Mouse (Mus musculus) G1E (cell line): ENCODE measurements around the gene Asb4. TPM values are rescaled to one million over a fixed set of nuclear protein-coding genes. Genes with fewer than 3 reads are reported as not detected.

Experiments used
- ATAC-seq: 2 replicates; pipeline ENCODE4 v1.8.0; 2016; ENCODE audit warnings: mild to moderate bottlenecking; ENCODE audit not compliant: insufficient number of reproducible peaks, poor library complexity, low FRiP score, severe bottlenecking; ENCODE audit errors: extremely low read depth
- DNase-seq: peaks from one replicate; pipeline ENCODE4 v3.0.0; 2012; ENCODE audit warnings: low spot score
- H3K27me3 ChIP-seq: 2 replicates; pipeline ENCODE4 v1.6.1; 2012; ENCODE audit warnings: mild to moderate bottlenecking, low read length, inconsistent platforms; ENCODE audit not compliant: insufficient read depth
- H3K36me3 ChIP-seq: replicated peaks from 2 replicates; pipeline ENCODE3; 2012; ENCODE audit warnings: mild to moderate bottlenecking, inconsistent platforms
- H3K4me1 ChIP-seq: 2 replicates; pipeline ENCODE4 v1.6.1; 2012; ENCODE audit warnings: low read depth, low read length, inconsistent platforms, mixed read lengths; ENCODE audit not compliant: insufficient read depth
- H3K4me3 ChIP-seq: 2 replicates; pipeline ENCODE4 v1.5.1; 2012; ENCODE audit warnings: low read depth, mild to moderate bottlenecking, inconsistent platforms, low read length, moderate library complexity, mixed read lengths
- H3K9me3 ChIP-seq: replicated peaks from 2 replicates; pipeline ENCODE4 v1.6.1; 2012; ENCODE audit warnings: inconsistent platforms
- CTCF ChIP-seq: IDR thresholded peaks from 2 replicates; pipeline ENCODE4 v1.5.1; 2012; ENCODE audit warnings: low read depth, low read length, inconsistent platforms, mixed read lengths
- GATA1 ChIP-seq: IDR thresholded peaks from 2 replicates; pipeline ENCODE4 v1.6.1; 2012; ENCODE audit warnings: borderline replicate concordance, low read length, inconsistent platforms, mixed read lengths
- GATA2 ChIP-seq: IDR thresholded peaks from 2 replicates; pipeline ENCODE4 v1.6.1; 2012; ENCODE audit warnings: low read depth, low read length, inconsistent platforms, borderline replicate concordance
- POLR2AphosphoS5 ChIP-seq: IDR thresholded peaks from 2 replicates; pipeline ENCODE4 v1.6.1; 2012; ENCODE audit warnings: low read depth, low read length, inconsistent platforms; ENCODE audit not compliant: insufficient replicate concordance
- TAL1 ChIP-seq: conservative IDR thresholded peaks from 2 replicates; pipeline ENCODE4 v1.6.1; 2012; ENCODE audit warnings: low read depth, low read length, inconsistent platforms, mixed read lengths
- polyA plus RNA-seq: library from polyadenylated mRNA; stranded (reverse); fragments of >175 nt; gene quantifications from 2 replicates; pipeline ENCODE4 v1.2.3, GENCODE M21; 2012
- total RNA-seq, 2 experiments: library from RNA; stranded (forward) in 1 of 2; stranded (reverse) in 1 of 2; fragments of 200-1000 nt in 1 of 2; fragments of >200 nt in 1 of 2; fragmentation: Nextera tagmentation in 1 of 2; gene quantifications; 2 replicates each; pipeline ENCODE4 v1.2.3; 2014 to 2017

Asb4 gene
- total and polyA plus RNA-seq, 3 experiments = 0.02 TPM; not detected in 2

DNA sequence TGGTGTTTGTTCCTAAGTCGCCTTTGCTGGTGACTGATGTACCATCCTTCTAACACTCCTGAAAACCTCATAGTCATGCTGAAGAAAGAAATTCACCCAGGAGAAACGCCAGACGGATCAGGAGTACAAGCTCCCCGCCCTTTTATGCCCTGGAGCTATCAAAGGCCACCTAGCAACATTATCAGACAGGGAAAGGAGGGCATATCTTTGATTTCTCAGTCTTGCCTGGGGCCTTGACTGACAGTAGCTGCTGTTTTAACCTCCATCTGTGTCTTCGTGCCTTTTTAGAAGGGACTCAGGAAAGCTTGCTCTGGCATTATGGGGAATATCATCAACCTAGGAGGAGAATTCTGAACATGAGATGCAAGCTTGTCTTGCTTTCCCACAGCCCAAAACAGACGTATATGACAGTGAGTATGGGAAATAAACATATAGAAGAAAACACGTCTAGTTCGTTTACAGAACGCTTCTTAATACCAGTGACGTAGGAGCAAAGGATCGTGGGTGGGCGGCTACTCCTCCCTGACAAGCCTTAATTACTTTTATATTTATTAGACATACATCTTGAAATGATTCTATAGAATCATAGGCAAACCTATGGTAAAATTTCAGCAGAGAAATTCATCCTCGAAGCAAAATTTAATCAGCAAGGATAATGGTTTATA, 1.1 kb upstream of the Asb4 start:
- peaks cover 4% of the 10 kb centered on the region for H3K27me3 ChIP-seq
- ATAC-seq = no peak

DNA sequence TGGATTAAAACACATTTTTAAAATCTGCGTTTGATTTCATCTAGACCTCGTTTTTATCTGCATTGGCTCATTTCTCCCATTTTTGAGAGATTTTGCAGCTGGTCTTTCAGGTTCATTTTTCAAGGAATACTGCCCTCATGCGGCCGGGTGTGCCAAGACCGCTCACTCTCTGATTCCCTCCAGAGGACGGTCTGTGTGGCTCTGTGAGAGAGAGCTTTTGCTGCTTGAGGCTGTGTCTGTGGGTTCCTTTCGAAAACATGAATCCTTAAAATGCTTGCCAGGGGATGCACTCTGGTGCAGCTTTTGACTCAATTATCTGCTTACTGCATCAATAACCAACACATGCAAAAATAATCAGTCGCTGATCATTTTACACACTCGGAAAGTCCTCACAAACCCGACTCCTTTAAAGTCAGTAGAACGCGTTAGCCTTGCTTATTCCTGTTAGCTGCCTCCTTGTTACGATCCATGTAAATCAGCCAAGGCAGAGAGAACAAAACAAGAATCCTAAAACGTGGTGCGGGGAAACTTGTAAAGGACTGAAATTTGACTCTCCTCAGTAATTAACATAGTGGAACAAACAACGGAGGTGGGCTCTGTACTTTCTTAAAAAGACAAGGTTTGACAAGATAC, 487 bp upstream of the Asb4 start:
- ATAC-seq = no peak; the same call in 1 of the 2 replicates
- H3K4me1 ChIP-seq = peaks cover 49% of the 10 kb centered on the region

More for the DNA sequence above, 1.1 kb upstream of the Asb4 start:
- Histone ChIP-seq H3K4me1 (peaks cover 49% of the 10 kb centered on the region), H3K4me3 (no peak overlapping the region), H3K9me3 (no peaks in the 10 kb centered on the region), H3K36me3 (no peaks in the 10 kb centered on the region)
- TF ChIP-seq GATA1 = no peak
- no peak for TF ChIP-seq TAL1
- no peak for TF ChIP-seq GATA2
- TF ChIP-seq CTCF = no peak
- no peak for TF ChIP-seq POLR2AphosphoS5
- peak; percentile 26 for DNase-seq

GRCm38 (mm10) chr6:5384178-5384490, 948 bp downstream of the Asb4 start:
- Histone ChIP-seq H3K4me1 (peaks cover 47% of the 10 kb centered on the region), H3K9me3 (no peaks in the 10 kb centered on the region), H3K27me3 (peaks cover 7% of the 10 kb centered on the region), H3K4me3 (no peak overlapping the region), H3K36me3 (no peaks in the 10 kb centered on the region)
- no peak for ATAC-seq
- peak; percentile 11 for DNase-seq
- TF ChIP-seq TAL1 = no peak
- TF ChIP-seq GATA2 = no peak
- TF ChIP-seq CTCF = peak; percentile 32; the same call in 1 of the 2 replicates
- no peak for TF ChIP-seq GATA1

More for the DNA sequence above, 487 bp upstream of the Asb4 start:
- H3K9me3 ChIP-seq = no peaks in the 10 kb centered on the region
- H3K27me3 ChIP-seq = peaks cover 4% of the 10 kb centered on the region
- no peaks in the 10 kb centered on the region for H3K36me3 ChIP-seq
- DNase-seq = peak; percentile 50
- no peak overlapping the region for H3K4me3 ChIP-seq
- TF ChIP-seq CTCF (peak; percentile 23; the same call in 1 of the 2 replicates), GATA1 (no peak)

DNA sequence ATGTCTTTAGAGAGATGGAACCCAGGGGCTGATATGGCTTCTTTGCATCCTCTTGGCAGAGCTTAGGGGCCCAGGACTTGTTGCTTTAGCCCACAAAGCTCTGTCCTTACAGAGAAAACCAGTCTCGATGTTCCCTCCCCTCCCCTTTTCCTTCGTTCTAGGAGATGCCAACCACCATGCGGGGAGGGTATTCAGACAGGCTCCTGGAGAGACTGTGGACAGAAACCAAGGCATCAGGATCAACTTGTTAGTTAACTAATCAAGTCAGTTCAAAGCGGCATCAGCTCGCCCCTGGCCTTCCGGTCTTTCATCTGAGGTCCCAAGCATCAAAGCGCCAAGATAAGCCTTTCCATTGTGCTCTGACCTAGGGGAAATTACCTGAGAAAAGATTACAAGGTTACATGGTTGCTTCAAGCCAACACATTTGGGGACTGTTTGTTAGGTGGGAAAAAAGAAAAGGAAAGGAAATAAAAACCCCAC, 2.0 kb downstream of the Asb4 start:
- Histone ChIP-seq H3K4me1 (peaks cover 39% of the 10 kb centered on the region), H3K9me3 (no peaks in the 10 kb centered on the region)
- no peak for ATAC-seq

GRCm38 (mm10) chr6:5386486-5386885, 3.3 kb downstream of the Asb4 start:
- DNase-seq (no peak), ATAC-seq (0 out of 2 replicates have a peak, but pooled peaks have one; percentile 15)
- Histone ChIP-seq H3K4me3 (no peak overlapping the region), H3K27me3 (peaks cover 12% of the 10 kb centered on the region), H3K4me1 (peaks cover 29% of the 10 kb centered on the region), H3K36me3 (no peaks in the 10 kb centered on the region), H3K9me3 (no peaks in the 10 kb centered on the region)
- no peak for TF ChIP-seq GATA2
- peak; percentile 22; the same call in 1 of the 2 replicates for TF ChIP-seq TAL1
- TF ChIP-seq CTCF = no peak
- TF ChIP-seq GATA1 = no peak
- TF ChIP-seq POLR2AphosphoS5 = no peak

More for the DNA sequence above, 2.0 kb downstream of the Asb4 start:
- no peak for DNase-seq
- TF ChIP-seq POLR2AphosphoS5 (no peak), TAL1 (no peak), GATA2 (no peak), CTCF (no peak), GATA1 (no peak)
- Histone ChIP-seq H3K4me3 (no peak overlapping the region), H3K36me3 (no peaks in the 10 kb centered on the region), H3K27me3 (peaks cover 7% of the 10 kb centered on the region)

DNA sequence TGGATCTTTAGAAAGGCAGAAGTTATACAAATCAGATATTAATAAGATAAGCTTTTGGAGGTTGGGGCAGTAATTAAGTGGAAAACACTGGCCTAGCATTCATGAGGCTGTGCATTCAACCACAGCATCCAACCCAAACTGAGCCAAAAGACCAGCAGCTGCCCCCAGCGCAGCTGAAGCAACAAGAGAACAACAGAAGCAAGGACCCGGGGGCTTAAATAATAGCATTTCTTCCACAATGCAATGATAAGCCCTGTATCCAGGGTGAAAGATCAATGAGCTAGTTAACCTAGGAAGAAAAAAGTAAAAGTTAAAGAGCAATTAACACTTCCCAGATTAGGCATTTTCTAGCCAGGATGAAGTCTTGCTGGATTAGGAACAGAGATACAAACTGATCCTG, 4.2 kb downstream of the Asb4 start:
- Histone ChIP-seq H3K4me1 (peaks cover 21% of the 10 kb centered on the region), H3K27me3 (peaks cover 12% of the 10 kb centered on the region), H3K9me3 (no peaks in the 10 kb centered on the region), H3K36me3 (no peaks in the 10 kb centered on the region), H3K4me3 (no peak overlapping the region)
- ATAC-seq = no peak
- DNase-seq = no peak
- TF ChIP-seq CTCF (no peak), GATA2 (no peak), GATA1 (no peak), POLR2AphosphoS5 (no peak), TAL1 (no peak)
